8 mouse cellular contexts compared by ENCODE assay signal in genomic region chr11:88553521-88554310, GRCm38 (mm10).
A peak's percentile ranks its signal among the peaks of the same experiment; 100 is the strongest.
DNase-seq lines count a peak whose midpoint lies in the region; ATAC-seq and TF ChIP-seq lines count a peak whose summit lies in the region.

No protein-coding gene starts in this region.

- peaks cover 92% of the 10 kb centered on the region for H3K4me1 ChIP-seq in embryonic facial prominence, embryonic 15.5 days
- peaks cover 98% of the 10 kb centered on the region for H3K4me1 ChIP-seq in limb, embryonic 10.5 days
- peaks cover 96% of the 10 kb centered on the region for H3K4me1 ChIP-seq in neural tube, embryonic 13.5 days (replicated peaks)

- H3K4me2 ChIP-seq in embryonic facial prominence, embryonic 15.5 days (replicated peaks) = no peak overlapping the region
- no peak overlapping the region for H3K4me2 ChIP-seq in neural tube, embryonic 13.5 days

- no peak for DNase-seq in layer of hippocampus, adult 2 months (ENCODE audit: low spot score in 2 of 2)
- no peak for DNase-seq in layer of hippocampus, postnatal 10 days (ENCODE audit: low spot score in 2 of 2)
- DNase-seq in limb, embryonic 10.5 days (ENCODE audit: low spot score) = no peak
- no peak for DNase-seq in thymus, postnatal 36 days
- no peak for DNase-seq in cerebellum, adult 11 months
- no peak for DNase-seq in kidney, adult 11 months

- no peaks in the 10 kb centered on the region for H3K36me3 ChIP-seq in embryonic facial prominence, embryonic 15.5 days
- H3K36me3 ChIP-seq in limb, embryonic 10.5 days = no peaks in the 10 kb centered on the region
- no peaks in the 10 kb centered on the region for H3K36me3 ChIP-seq in neural tube, embryonic 13.5 days

- peak overlapping the region; percentile 56; the same call in 1 of the 2 replicates for H3K27ac ChIP-seq in layer of hippocampus, adult 2 months
- peak overlapping the region; percentile 34; the same call in 1 of the 2 replicates for H3K27ac ChIP-seq in embryonic facial prominence, embryonic 15.5 days (replicated peaks)
- peak overlapping the region; percentile 85 for H3K27ac ChIP-seq in limb, embryonic 10.5 days
- H3K27ac ChIP-seq in neural tube, embryonic 13.5 days (replicated peaks) = peak overlapping the region; percentile 35

- WGBS in embryonic facial prominence, embryonic 15.5 days = 71% methylated on average over 11 of the region's 11 CpGs
- 67% methylated on average over 11 of the region's 11 CpGs for WGBS in limb, embryonic 10.5 days
- 67% methylated on average over 11 of the region's 11 CpGs for WGBS in neural tube, embryonic 13.5 days

- H3K9ac ChIP-seq in embryonic facial prominence, embryonic 15.5 days = no peak overlapping the region
- H3K9ac ChIP-seq in neural tube, embryonic 13.5 days = 0 out of 2 replicates have a peak overlapping the region, but pooled peaks have one; percentile 22

- no peaks in the 10 kb centered on the region for H3K9me3 ChIP-seq in embryonic facial prominence, embryonic 15.5 days (replicated peaks)
- no peaks in the 10 kb centered on the region for H3K9me3 ChIP-seq in limb, embryonic 10.5 days (replicated peaks)
- no peaks in the 10 kb centered on the region for H3K9me3 ChIP-seq in neural tube, embryonic 13.5 days

- no peak for ATAC-seq in embryonic facial prominence, embryonic 15.5 days (ENCODE audit: insufficient number of reproducible peaks, low FRiP score, low TSS enrichment, low read depth)
- no peak for ATAC-seq in neural tube, embryonic 13.5 days (ENCODE audit: low read depth)

- no peak overlapping the region for H3K4me3 ChIP-seq in layer of hippocampus, adult 2 months
- no peak overlapping the region for H3K4me3 ChIP-seq in embryonic facial prominence, embryonic 15.5 days (replicated peaks)
- H3K4me3 ChIP-seq in limb, embryonic 10.5 days = no peak overlapping the region
- no peak overlapping the region for H3K4me3 ChIP-seq in neural tube, embryonic 13.5 days

- H3K27me3 ChIP-seq in embryonic facial prominence, embryonic 15.5 days = no peaks in the 10 kb centered on the region
- H3K27me3 ChIP-seq in limb, embryonic 10.5 days (ENCODE audit: low read depth, poor library complexity, severe bottlenecking) = no peaks in the 10 kb centered on the region
- H3K27me3 ChIP-seq in neural tube, embryonic 13.5 days = no peaks in the 10 kb centered on the region

- TF ChIP-seq CTCF in layer of hippocampus, adult 2 months (conservative IDR thresholded peaks at IDR 0.05) = no peak

Comparison
In these comparisons a context has a peak if more than half of its experiments do, and no peak if none do; other contexts are left out.
1. H3K27ac ChIP-seq: peak in every context shown above with its lines; median percentile 85 in limb, embryonic 10.5 days; 56 in layer of hippocampus, adult 2 months; 35 in neural tube, embryonic 13.5 days; 34 in embryonic facial prominence, embryonic 15.5 days.